Mouse (Mus musculus): ENCODE results near the gene Gal3st2.
"Not testable (repeated sequence)": the region's sequence is repeated elsewhere in the genome, so short reads cannot be mapped to it uniquely, and the experiment has no call there.

Gal3st2 gene

GRCm38 (mm10) chr1:93871594-93872105, 10.5 kb downstream of the Gal3st2 start:
- DNase-seq (ENCODE audit: low spot score in 2 of 2) = not testable (repeated sequence)

GRCm38 (mm10) chr1:93874405-93874804, 13.3 kb downstream of the Gal3st2 start:
- DNase-seq (ENCODE audit: low spot score in 2 of 2) = not testable (repeated sequence)

GRCm38 (mm10) chr1:93881778-93882177, 20.7 kb downstream of the Gal3st2 start:
- not testable (repeated sequence) for DNase-seq (ENCODE audit: low spot score in 2 of 2)

GRCm38 (mm10) chr1:93890936-93891335, 29.8 kb downstream of the Gal3st2 start:
- DNase-seq (ENCODE audit: low spot score in 2 of 2) = not testable (repeated sequence)

GRCm38 (mm10) chr1:93897395-93897794, 36.3 kb downstream of the Gal3st2 start:
- DNase-seq (ENCODE audit: low spot score in 2 of 2) = not testable (repeated sequence)

GRCm38 (mm10) chr1:93901291-93901690, 40.2 kb downstream of the Gal3st2 start:
- DNase-seq (ENCODE audit: low spot score in 2 of 2) = not testable (repeated sequence)

GRCm38 (mm10) chr1:93906690-93907089, 45.6 kb downstream of the Gal3st2 start:
- not testable (repeated sequence) for DNase-seq (ENCODE audit: low spot score in 2 of 2)

GRCm38 (mm10) chr1:93908977-93909586, 48.0 kb downstream of the Gal3st2 start:
- DNase-seq (ENCODE audit: low spot score in 2 of 2) = not testable (repeated sequence)

GRCm38 (mm10) chr1:93911877-93912276, 50.8 kb downstream of the Gal3st2 start:
- DNase-seq (ENCODE audit: low spot score in 2 of 2) = not testable (repeated sequence)

GRCm38 (mm10) chr1:93917160-93917559, 56.1 kb downstream of the Gal3st2 start:
- not testable (repeated sequence) for DNase-seq (ENCODE audit: low spot score in 2 of 2)

GRCm38 (mm10) chr1:93918011-93918410, 56.9 kb downstream of the Gal3st2 start, which contains the start of gene Gal3st2b:
Gene Gal3st2b, plus strand, starts transcription at chr1:93918311.
- not testable (repeated sequence) for DNase-seq (ENCODE audit: low spot score in 2 of 2)

GRCm38 (mm10) chr1:93918775-93919174, 57.7 kb downstream of the Gal3st2 start:
- DNase-seq (ENCODE audit: low spot score in 2 of 2) = not testable (repeated sequence)

GRCm38 (mm10) chr1:93919321-93919720, 58.2 kb downstream of the Gal3st2 start:
- not testable (repeated sequence) for DNase-seq (ENCODE audit: low spot score in 2 of 2)

GRCm38 (mm10) chr1:93922609-93923008, 61.5 kb downstream of the Gal3st2 start:
- not testable (repeated sequence) for DNase-seq (ENCODE audit: low spot score in 2 of 2)

- not testable (repeated sequence) for DNase-seq (ENCODE audit: low spot score in 2 of 2)
These were observed 62.0 kb downstream of the Gal3st2 start for GRCm38 (mm10) chr1:93923098-93923497.

All from right cerebral cortex, postnatal 10 days (tissue).